Mouse (Mus musculus): Measurements from ENCODE around the gene Tph2.

Tph2 gene

DNA sequence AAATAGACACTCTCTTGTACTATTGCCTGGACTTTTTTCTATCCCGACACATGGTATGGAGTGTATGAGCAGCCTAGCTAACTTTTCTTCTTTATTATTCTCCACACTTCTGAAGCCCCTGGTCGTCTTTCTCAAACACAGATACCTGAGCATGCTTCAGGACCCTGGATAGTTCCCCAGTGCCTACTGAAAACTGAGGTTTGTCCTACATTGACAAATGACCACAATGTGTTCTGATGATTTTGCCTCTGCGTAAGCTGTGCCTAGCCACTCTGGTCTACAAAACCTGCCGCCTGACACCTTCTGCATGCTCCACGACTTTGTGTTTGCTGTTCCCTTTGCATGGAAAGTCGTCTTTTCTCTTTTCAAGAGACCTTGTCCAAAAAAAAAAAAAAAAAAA is 41.2 kb downstream of the Tph2 start:
- no peak for DNase-seq (ENCODE audit: extremely low read depth, low read depth, low spot score)

DNA sequence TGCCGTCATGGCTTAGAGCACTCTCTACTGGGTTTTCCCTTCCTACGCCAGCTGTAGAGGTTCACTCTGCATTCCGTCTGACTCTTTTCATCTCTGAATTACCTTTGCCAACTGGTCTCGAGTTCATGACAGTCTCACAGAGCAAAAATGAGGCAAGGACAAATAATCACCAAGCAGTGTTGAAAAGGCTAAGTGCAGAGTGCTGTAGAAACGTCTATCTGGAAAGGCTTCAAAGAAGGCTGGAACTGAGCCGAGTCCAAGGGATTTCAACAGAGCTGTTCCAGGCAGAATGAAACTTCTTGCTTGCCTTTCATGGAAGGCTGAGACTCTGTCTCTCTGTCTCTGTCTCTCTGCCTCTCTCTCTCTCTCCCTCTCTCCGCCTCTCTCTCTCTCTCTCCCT is 47.8 kb downstream of the Tph2 start:
- no peak for DNase-seq (ENCODE audit: extremely low read depth, low read depth, low spot score)

DNA sequence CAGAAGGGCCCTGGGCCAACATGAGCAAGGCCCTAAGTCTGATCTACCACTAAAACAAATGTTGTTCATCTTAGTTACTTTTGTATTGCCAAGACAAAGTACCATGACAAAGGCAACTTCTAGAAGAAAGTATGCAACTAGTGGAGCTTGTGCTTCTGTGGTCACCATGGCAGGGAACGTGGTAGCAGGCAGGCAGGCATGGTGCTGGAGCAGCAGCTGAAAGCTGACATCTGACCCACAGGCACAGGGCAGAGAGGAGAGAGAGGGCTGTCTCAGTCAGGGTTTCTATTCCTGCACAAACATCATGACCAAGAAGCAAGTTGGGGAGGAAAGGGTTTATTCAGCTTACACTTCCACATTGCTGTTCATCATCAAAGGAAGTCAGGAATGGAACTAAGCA is 56.9 kb downstream of the Tph2 start:
- DNase-seq (ENCODE audit: extremely low read depth, low read depth, low spot score), result no peak

DNA sequence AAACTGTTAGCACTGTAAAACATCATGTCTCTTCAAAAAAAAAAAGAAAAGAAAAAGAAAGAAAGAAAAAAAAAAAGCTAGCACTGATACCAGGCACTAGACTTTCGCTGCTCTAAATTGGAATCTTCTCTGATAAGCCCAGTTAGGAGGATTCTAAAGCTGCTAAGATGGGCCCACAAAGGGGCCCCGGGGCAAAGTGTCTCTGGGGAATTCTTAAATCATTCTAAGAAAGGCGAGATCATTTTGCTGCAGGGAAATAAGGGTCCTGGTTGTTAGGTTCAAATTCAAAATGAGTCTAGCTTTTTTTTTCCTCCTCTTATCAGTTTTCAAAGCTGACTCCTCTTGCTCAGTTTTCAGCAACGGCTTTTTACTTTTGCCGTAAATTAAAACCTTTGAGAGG is 59.3 kb downstream of the Tph2 start:
- no peak for DNase-seq (ENCODE audit: extremely low read depth, low read depth, low spot score)

DNA sequence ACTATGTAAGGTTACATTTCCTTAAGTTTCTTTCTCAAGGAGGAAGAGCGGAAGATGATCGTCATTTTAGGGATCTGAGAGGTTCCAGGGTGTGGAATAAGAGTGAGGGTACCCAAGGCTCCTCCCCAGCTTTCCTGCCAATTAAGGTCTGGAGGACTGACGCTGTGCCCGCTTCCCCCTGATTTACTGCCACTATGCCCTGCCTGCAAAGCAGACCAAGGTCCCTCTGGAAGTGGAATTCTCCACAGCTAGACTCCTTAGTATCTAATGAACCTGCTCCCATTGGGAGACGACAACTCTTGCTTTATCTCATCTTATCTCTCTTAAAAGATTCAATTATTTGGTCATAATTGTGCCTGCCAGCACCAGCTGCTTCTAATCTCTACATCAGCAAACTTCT is 59.8 kb downstream of the Tph2 start:
- no peak for DNase-seq (ENCODE audit: extremely low read depth, low read depth, low spot score)

DNA sequence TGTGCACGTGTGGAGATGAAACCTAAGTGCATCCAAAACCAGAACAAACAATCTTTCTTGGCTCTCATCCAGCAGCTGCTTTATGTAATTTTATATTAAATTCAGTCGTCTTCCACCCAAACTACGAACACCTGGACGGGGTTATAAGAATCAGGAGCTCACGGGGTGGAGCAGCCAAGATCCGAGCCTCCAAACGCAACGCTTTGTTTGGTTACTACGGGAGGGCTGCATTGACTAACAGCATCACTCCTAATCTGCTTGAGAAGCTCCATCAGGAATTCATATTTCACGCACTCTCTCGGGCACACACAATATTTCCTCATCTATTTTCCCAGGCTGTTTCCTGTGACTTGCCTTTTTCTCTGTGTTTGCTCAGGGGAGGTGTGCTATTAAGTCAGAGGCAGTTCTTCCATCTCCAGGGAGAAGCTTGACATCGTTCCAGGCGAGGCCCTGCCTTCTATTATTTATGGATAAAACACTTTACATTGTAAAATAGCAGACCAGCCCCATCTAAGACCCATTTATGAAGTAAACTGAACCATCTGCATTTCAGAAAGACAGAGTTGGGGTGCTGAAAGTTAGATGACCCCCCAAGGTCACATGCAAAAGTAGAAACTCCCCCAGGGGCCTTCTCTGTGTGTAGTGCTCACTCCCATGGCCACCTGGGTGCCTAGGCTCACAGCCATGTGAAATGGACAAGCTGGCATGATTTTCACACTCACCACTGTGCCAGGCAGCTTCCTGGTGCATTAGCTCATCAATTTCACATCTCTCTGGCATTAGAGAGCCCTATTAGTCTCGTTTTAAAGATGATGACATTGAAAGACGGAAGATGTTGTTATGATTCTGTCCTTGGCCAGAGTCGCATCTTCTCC is 76.9 kb downstream of the Tph2 start:
- no peak for DNase-seq (ENCODE audit: extremely low read depth, low read depth, low spot score)

DNA sequence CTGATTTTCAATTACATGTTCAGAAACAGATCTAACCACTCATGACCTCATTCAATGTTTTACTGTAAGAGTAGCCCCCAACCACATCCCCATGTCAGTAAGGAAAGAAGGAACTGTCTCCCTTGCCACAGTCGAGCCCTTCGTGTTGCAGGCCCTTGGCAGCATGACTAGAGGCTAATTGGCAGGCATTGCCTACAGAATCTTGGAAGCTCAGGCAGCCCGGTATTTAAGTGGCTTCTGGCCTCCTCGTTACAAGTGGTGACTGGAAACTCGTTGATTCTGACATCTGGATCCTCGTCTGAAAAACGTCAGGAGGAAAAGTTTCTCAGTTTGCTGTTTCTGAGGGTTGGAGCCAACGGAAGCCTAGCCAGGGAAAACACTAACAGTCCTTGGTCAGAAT is 80.6 kb downstream of the Tph2 start:
- no peak for DNase-seq (ENCODE audit: extremely low read depth, low read depth, low spot score)

DNA sequence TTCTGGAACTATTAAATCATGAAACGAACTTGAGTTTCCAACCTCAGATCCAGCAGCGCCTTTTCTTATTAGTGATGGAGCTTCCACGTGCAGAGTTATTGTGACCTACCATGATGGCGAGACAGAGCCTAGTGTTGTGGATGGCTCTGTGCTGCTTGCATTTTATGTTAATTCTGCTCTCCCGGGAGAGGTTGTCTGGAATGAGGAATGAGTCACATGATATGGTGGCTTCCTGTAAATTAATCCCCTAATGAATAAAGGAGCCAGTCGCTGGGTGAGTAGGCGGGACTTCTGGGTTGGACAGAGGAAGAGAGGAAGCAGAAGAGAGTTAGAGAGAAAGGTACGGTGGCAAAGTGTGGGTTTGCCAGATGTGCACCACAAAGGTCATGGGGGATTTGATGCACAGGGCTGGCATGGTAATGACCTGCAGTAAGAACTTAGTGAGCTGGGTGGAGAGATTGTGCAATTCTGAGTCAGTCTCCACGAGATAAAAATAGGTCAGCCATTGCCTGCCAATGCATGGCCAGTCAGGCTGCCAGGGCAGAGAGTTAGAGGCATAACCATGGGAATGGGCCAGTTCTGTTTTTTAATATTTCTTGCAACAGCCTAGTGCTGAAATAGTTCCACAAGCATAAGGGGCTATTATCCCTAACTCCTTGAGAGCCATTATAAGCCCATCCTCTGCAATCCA is 84.8 kb downstream of the Tph2 start:
- DNase-seq (ENCODE audit: extremely low read depth, low read depth, low spot score), result no peak

DNA sequence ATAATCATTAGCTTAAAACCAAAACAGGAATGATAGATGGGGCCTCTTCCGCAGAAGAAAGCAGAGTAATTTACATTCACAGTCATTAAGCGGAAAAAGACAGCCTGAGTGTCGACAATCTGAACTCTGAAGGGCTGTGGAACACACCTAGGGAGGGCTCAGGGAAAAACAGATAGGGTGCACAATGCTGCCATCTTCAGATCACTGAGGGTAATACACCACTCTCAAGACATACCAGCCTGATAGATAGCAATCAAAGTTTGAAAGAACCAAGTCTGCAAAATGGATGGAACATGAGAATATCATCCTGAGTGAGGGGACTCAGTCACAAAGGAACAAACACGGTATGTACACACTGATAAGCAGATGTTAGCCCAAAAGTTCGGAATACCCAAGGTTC is 87.7 kb downstream of the Tph2 start:
- DNase-seq (ENCODE audit: extremely low read depth, low read depth, low spot score), result no peak

DNA sequence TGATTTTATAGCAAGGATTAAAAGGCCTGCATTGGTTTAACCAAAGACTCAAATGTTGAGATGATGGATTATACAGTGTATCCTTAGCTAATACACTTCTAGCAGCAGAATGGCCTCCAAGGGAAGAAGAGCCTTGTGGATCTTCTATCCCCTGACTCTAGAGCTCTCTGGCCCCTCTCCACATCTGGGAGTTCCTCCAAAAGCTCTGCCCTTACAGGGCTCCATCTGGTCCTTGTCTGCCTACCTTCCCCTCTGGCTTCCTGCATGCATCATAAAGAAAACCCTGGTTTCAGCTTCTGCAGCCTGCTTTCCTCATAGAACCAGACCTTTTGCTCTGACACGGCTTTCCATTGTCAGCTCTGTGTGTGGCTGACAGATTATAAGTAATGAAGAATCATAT is 88.6 kb downstream of the Tph2 start:
- DNase-seq (ENCODE audit: extremely low read depth, low read depth, low spot score), result no peak

DNA sequence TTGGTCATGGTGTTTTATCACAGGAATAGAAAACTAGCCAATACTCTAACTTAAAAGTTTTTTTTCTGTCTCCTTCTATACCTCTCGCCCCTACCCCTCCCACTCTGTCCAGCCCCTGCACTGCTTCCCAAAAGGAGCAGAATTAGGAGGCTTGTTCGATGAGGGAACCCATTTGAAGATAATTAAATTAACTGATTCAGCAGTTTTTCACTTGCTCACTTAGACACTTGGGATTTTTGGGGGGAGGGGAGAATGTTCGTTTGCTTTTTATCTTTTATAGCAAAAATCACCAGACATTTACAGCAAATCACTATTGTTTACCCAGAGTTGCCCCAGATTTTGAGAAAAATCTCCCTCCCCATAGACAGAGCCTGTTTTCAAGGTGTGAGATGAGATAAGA is 106.6 kb downstream of the Tph2 start:
- no peak for DNase-seq (ENCODE audit: extremely low read depth, low read depth, low spot score)

DNA sequence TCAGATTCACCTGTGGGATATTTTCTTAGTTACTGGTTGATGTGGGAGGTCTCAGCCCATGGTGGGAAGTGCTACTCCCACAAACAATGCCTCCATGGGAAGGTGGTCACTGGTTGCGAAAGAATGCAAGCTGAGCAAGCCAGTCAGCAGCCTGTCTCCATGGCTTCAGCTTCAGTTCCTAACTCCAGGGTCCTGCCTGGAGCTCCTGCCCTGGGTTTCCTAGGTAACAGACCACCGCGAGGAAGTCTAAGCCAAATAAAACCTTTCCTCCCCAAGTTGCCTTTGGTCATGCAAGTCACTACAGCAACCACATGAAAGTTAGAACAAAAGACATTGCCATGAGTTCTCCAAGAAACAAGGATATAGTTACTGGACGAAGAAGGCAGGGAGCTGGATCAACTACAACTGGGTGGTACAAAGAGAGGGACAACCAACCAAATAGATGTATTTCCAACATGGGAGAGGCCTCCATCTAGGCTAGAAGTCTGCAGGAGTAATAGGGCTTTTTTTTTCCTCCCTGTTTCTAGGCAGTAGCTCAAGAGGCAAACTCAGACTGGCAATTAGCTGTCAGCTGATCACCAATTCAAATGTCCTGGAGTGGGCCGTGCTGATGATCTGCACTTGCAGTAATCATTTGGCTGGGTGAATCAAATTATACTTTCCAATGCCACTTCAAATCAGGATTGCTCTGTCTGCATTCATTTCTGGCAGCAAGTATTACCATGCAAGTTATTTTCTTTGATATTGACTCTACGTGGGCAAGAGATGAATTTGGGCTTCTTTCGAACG is 115.5 kb downstream of the Tph2 start:
- DNase-seq (ENCODE audit: extremely low read depth, low read depth, low spot score), result no peak

DNA sequence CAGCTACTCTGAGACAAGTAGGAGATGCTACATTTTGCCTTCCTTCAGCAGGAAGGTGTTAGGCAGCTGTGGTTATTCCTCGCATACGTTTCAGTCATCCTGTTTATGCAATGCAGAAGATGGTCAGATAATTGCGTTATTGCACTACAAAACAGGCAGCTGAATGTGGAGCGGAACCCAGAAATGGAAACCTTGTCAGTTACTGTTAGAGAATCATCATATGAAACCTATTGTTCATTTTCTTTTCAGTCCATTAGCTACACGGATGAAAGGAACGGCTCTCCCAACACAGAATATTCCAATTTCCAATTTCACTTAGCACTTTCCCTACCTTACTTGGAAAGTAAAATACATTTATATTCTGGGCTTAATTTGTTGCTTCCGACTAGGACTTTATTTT is 120.9 kb downstream of the Tph2 start:
- no peak for DNase-seq (ENCODE audit: extremely low read depth, low read depth, low spot score)

DNA sequence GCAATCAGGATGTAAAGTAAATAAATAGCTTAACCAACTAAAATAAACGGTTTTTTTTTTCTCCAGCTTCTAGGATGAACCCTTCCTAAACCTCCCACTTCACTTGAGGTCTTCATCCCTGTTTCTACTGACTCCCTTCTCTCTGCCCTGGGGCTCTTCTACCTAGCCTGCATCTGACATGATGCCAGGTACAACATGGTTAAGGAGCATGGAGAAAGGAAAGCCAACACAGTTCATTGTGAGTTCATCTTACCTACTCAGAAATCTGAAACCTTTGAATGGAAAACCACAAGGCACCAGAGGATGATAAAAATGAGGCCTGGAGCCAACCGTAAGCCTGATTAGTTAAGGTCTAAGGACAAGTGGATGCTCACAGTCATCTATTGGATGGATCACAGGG is 123.3 kb downstream of the Tph2 start:
- no peak for DNase-seq (ENCODE audit: extremely low read depth, low read depth, low spot score)

DNA sequence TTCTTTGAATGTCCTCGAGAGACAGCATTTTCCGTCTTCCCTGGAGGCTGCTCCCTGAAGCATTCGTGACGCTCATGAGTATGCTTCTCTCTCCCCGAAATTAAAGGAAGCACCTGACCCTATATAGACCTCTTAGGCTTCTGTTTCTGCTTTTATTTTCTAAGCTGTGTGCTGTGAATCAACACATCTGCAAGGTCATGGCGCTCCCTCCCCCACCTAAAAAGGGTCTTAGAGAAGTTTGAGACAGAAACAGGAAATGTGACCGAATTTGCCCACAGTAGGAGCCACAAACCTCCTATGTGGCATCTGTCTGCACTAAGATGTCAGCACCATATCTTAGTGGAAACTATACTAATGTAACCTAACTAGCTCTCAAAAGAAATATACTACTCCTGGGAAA is 124.1 kb downstream of the Tph2 start:
- DNase-seq (ENCODE audit: extremely low read depth, low read depth, low spot score), result no peak

DNA sequence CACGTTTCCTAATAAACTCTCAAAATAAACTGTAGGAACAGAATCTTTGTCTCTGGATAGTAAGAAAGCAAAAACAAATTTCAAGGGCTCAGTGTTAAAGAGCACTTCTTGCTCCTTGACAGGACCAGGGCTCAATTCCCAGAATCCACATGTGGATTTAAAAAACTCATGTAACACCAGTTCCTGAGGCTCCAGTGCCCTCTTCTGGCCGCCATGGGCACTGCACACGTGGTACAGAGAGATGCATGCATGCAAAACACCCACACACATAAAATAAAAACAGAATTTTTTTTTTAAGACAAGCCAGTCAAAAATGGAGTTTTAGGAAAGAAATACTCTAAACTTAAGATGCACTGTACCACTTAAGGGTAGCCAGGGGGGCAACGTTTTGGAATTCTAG is 133.2 kb downstream of the Tph2 start:
- no peak for DNase-seq (ENCODE audit: extremely low read depth, low read depth, low spot score)

DNA sequence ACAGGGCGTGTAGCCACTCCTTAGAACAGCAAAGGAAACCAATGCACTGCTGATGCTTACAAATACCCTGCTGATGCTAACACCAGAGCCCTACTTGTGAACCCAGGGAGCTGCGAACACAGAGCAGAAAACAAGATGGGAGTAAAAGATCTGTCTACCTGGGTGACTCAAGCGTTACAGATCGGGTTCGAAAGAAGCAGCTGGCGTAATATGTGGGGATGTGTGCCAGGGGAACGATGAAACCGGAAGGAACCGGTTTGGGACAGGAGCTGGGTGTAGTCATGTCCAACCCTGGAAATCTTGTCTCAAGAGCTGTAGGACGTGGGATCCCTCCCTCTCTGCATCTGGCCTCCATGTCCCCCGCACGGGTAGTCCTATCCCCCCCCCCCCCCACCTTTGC is 134.1 kb downstream of the Tph2 start:
- no peak for DNase-seq (ENCODE audit: extremely low read depth, low read depth, low spot score)

DNA sequence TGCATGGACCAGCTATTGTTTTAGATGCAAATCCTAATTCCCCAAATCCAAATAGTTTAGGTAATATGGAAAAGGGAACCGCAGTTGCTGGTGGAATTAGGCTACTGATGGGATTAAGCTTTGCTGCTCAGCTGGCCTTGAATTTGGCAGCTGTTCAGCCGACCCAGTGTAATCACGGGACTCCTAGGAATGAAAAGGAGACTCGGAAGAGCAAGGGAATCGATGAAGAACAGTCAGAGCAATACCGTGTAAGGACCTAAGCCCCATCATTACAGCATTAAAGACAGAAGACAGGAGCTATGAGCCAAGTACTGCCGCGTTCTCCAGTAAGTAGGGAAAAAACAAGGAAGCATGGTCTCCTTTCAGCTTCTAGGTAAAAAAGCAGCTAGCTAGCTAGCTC is 134.6 kb downstream of the Tph2 start:
- no peak for DNase-seq (ENCODE audit: extremely low read depth, low read depth, low spot score)

DNA sequence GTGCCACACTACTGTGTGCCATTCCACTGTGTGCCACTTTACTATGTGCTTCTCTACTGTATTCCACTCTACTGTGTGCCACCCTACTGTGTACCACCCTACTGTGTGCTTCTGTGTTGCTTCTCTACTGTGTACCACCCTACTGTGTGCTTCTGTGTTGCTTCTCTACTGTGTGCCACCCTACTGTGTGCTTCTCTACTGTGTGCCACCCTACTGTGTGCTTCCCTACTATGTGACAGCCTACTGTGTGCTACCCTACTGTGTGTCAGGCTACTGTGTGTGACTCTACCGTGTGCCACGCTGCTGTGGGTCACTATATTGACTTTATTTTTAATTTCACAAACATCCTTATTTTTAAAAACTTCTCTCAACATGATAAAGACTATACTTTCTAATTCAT is 136.3 kb downstream of the Tph2 start:
- DNase-seq (ENCODE audit: extremely low read depth, low read depth, low spot score), result no peak

DNA sequence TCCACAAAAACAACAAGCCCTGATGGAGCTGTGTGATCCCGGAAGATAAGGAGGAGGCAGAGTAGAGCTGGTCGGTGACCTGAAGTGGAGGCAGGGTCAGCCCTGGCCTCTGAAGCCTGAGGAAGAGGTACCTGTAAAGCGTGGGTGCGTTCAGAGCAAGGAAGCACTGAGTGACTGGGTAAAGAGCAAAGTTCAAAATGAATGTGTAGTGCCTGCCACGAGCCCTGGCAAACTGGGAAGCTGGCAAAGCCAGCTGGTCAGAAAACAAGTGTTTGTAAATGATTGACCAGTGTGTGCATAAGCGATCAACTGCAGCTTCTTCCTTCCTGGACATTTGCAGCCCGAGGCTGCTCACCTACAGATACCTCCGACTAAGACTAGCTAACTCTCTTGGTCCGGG is 149.1 kb downstream of the Tph2 start:
- no peak for DNase-seq (ENCODE audit: extremely low read depth, low read depth, low spot score)
